Mouse (Mus musculus) liver, embryonic 12.5 days (tissue): Measurements from ENCODE around the gene Mymk. TPM values are rescaled to one million over a fixed set of nuclear protein-coding genes. Genes with fewer than 3 reads are reported as not detected.

Source experiments
- ATAC-seq: fragments of 200-750 bp; cut with Nextera tagmentation; 2 replicates; pipeline ENCODE4 v1.8.0; 2017; ENCODE audit warnings: moderate number of reproducible peaks, mild to moderate bottlenecking, moderate library complexity
- H3K27ac ChIP-seq: fragments of 300-500 bp; sonication (generic); 2 replicates; pipeline ENCODE4 v1.5.1; 2016; ENCODE audit warnings: mild to moderate bottlenecking
- H3K27me3 ChIP-seq: fragments of 300-500 bp; sonication (generic); replicated peaks from 2 replicates; pipeline ENCODE4 v1.6.1; 2016; ENCODE audit warnings: mild to moderate bottlenecking, moderate library complexity
- H3K36me3 ChIP-seq: fragments of 300-500 bp; sonication (generic); 2 replicates; pipeline ENCODE4 v1.6.1; 2016; ENCODE audit warnings: mild to moderate bottlenecking, moderate library complexity
- H3K4me1 ChIP-seq: fragments of 300-500 bp; sonication (generic); 2 replicates; pipeline ENCODE4 v1.6.1; 2016
- H3K4me2 ChIP-seq: fragments of 300-500 bp; sonication (generic); 2 replicates; pipeline ENCODE4 v1.6.1; 2016; ENCODE audit warnings: mild to moderate bottlenecking, moderate library complexity
- H3K4me3 ChIP-seq: fragments of 300-500 bp; sonication (generic); 2 replicates; pipeline ENCODE4 v1.5.1; 2016; ENCODE audit warnings: mild to moderate bottlenecking, moderate library complexity
- H3K9ac ChIP-seq: fragments of 300-500 bp; sonication (generic); 2 replicates; pipeline ENCODE4 v1.6.1; 2016; ENCODE audit warnings: mild to moderate bottlenecking, moderate library complexity
- H3K9me3 ChIP-seq: fragments of 300-500 bp; sonication (generic); replicated peaks from 2 replicates; pipeline ENCODE4 v1.6.1; 2016; ENCODE audit warnings: mild to moderate bottlenecking, moderate library complexity
- WGBS: fragments of 180-500 bp; shearing (Covaris S2); methylation state at CpG from one replicate; pipeline ENCODE4 v1.1.7; 2016; ENCODE audit not compliant: insufficient replicate concordance; 5-methylcytosine and 5-hydroxymethylcytosine counted together
- polyA plus RNA-seq: library from polyadenylated mRNA; unstranded; fragments of >200 nt; fragmentation: Nextera tagmentation; extraction: Ambion mirVana; gene quantifications from 2 replicates; pipeline ENCODE4 v1.2.1, GENCODE M21; 2016

Mymk gene
- polyA plus RNA-seq, 1 experiment from 2014 or later: 0.14 TPM

DNA sequence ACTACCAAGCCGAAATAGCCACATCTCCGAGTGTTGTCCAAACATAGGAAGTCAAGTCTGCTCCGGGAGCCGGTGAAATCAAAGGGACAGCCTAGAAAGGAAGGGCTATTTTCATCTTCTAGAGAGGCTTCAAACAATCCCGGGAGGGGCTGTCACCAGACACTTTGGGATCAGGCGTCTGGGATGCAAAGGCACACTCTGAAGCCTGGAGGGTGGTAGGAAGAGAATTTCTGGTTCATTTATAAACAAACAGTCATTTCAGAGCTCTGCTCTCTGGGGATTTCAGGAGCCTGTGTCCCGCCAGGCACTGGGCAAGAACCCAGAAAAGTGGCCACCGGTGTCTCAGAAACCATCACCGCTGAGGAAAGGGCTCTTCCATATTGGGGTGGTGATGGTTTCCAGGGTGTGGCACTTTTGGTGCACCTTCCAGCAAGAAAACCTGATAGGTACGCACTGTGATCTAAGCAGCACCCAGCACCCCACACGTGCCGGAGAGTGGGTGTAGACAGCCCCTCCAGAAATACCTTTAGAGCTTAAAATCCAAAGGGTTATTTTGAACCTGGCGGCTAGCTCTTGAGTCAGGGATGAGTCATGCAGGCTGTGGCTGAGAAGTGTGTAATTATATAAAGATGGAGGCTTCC is 24.5 kb upstream of the Mymk start:
- Histone ChIP-seq H3K9ac (no peak overlapping the region), H3K27ac (no peak overlapping the region), H3K4me2 (no peak overlapping the region), H3K36me3 (no peaks in the 10 kb centered on the region), H3K27me3 (peaks cover 13% of the 10 kb centered on the region), H3K4me1 (peaks cover 11% of the 10 kb centered on the region; the same call in 1 of the 2 replicates), H3K4me3 (no peak overlapping the region), H3K9me3 (no peaks in the 10 kb centered on the region)
- 43% methylated on average over 13 of the region's 13 CpGs for WGBS
- ATAC-seq: no peak

DNA sequence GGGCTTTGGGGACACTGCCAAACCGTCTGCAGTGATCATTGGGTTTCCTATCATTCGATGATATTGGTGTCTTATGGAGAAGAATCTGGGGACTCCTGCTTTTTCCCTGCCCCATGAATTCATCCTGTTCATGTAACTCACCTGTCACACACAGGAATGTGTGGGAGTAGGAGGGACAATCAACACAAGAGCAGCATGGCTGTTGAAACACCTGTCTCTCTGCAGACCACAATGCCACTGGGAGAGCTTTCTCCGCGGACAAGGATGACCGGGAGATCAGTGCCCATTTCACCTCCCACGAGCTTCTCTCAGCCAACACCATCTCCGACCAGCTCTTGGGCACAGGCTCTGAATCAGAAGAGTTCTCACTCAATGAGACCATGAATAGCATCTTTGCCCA is 23.2 kb upstream of the Mymk start:
- Histone ChIP-seq H3K27ac (no peak overlapping the region), H3K9ac (no peak overlapping the region), H3K4me3 (no peak overlapping the region), H3K4me2 (no peak overlapping the region), H3K27me3 (peaks cover 12% of the 10 kb centered on the region), H3K36me3 (no peaks in the 10 kb centered on the region), H3K9me3 (no peaks in the 10 kb centered on the region), H3K4me1 (peaks cover 11% of the 10 kb centered on the region; the same call in 1 of the 2 replicates)
- 75% methylated on average over 7 of the region's 7 CpGs for WGBS
- no peak for ATAC-seq

DNA sequence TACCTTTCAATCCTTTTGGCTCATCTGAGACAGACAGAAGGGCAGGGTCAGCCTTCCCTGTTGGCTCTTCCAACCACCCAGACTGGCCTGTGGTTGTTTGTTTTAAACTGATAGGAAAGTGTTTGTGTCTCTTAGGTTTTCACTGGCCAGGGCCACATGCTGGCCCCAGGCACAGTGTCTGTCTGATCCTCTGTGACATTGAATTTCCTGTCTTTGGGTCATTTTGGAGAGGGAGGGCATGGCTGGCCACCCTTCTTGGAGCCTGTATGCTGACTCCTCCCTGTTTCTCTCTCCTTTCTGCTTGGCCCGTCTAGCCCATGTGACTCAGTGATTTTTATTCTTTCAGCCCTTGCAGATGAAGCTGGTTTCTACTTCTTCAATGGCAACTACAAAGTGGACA is 17.3 kb upstream of the Mymk start:
- no peaks in the 10 kb centered on the region for H3K27me3 ChIP-seq
- H3K4me3 ChIP-seq: no peak overlapping the region
- H3K4me1 ChIP-seq: peaks cover 10% of the 10 kb centered on the region; the same call in 1 of the 2 replicates
- ATAC-seq: no peak
- H3K9ac ChIP-seq: no peak overlapping the region
- H3K4me2 ChIP-seq: no peak overlapping the region
- WGBS: 56% methylated on average over 1 of the region's 1 CpGs
- H3K9me3 ChIP-seq: no peaks in the 10 kb centered on the region
- no peak overlapping the region for H3K27ac ChIP-seq
- no peaks in the 10 kb centered on the region for H3K36me3 ChIP-seq

DNA sequence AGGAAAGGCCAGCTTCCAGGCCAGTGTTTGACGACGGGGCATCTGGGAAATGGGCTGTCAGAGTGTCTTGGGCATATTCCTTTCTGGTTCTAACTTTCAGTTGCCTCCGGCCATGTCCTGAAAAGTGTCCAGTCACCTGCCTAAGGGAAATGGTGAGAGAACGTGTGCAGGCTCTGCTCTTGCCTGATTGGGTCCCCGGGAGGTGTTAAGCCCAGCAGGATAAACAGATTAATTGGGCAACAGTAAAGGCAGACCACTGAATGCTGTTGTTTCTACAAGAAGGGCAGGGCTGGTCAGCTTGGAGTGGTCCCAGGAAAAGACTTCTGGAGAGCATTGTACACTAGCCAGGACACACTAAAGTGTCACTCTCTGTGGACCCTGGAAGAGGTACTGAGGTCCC is 16.7 kb upstream of the Mymk start:
- Histone ChIP-seq H3K27ac (no peak overlapping the region), H3K4me2 (no peak overlapping the region), H3K9ac (no peak overlapping the region), H3K9me3 (no peaks in the 10 kb centered on the region), H3K27me3 (no peaks in the 10 kb centered on the region), H3K4me3 (no peak overlapping the region), H3K4me1 (peaks cover 10% of the 10 kb centered on the region; the same call in 1 of the 2 replicates), H3K36me3 (no peaks in the 10 kb centered on the region)
- WGBS: 50% methylated on average over 5 of the region's 5 CpGs
- no peak for ATAC-seq

DNA sequence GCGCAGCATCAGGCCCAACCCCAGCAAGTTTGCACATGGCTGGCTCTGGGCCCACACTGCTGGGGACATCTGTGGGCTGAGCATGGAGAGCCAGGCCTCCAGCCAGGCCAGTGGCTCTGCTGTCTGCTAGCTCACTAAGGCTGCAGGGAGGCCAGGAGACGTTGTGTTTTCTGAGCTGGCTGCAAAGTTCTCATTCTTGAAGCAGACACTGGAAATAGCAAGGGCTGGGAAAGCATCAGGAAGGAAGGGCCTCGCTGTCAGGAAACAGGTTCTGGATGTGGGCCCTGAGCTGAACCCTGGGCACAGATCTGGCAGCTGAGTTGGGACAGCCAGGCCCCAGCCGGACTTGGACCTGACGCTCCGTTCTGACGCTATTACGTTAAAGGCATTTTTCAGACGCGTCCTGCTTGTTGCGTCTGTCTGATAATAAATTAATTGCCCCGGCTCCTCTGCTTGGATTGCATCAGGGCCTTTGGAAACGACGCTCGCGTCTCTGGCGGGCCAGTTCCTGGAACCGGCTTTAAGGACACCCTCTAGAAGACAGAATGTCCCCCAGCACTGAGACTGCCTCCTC is 16.2 kb upstream of the Mymk start:
- no peak overlapping the region for H3K27ac ChIP-seq
- H3K36me3 ChIP-seq: no peaks in the 10 kb centered on the region
- 0 out of 2 replicates have a peak, but pooled peaks cover 3% of the 10 kb centered on the region for H3K27me3 ChIP-seq
- ATAC-seq: no peak
- WGBS: 48% methylated on average over 18 of the region's 18 CpGs
- H3K4me2 ChIP-seq: no peak overlapping the region
- H3K9me3 ChIP-seq: no peaks in the 10 kb centered on the region
- no peak overlapping the region for H3K9ac ChIP-seq
- no peak overlapping the region for H3K4me3 ChIP-seq
- H3K4me1 ChIP-seq: peaks cover 10% of the 10 kb centered on the region; the same call in 1 of the 2 replicates

DNA sequence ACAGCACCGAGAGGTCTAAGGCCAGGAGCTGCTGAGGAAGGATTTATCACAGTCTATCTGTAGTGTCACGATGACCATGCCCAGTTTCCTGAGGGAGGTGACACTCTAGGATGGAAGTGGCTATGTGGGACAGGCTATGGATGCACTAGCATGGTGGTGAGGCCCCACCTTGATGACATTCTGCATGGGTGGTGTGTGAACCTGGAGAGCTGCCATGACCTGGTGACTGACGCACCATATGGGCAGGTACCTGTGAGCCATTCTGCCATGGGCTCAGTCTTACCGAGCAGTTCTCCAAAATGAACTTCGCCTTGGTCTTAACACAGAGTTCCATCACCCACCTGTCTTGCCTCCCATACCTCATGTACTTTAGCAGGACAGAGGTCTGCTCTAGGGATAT is 15.6 kb upstream of the Mymk start:
- no peaks in the 10 kb centered on the region for H3K36me3 ChIP-seq
- H3K9ac ChIP-seq: no peak overlapping the region
- ATAC-seq: no peak
- WGBS: 71% methylated on average over 5 of the region's 5 CpGs
- no peak overlapping the region for H3K27ac ChIP-seq
- no peak overlapping the region for H3K4me2 ChIP-seq
- 0 out of 2 replicates have a peak, but pooled peaks cover 3% of the 10 kb centered on the region for H3K27me3 ChIP-seq
- H3K4me3 ChIP-seq: no peak overlapping the region
- peaks cover 10% of the 10 kb centered on the region; the same call in 1 of the 2 replicates for H3K4me1 ChIP-seq
- H3K9me3 ChIP-seq: no peaks in the 10 kb centered on the region

DNA sequence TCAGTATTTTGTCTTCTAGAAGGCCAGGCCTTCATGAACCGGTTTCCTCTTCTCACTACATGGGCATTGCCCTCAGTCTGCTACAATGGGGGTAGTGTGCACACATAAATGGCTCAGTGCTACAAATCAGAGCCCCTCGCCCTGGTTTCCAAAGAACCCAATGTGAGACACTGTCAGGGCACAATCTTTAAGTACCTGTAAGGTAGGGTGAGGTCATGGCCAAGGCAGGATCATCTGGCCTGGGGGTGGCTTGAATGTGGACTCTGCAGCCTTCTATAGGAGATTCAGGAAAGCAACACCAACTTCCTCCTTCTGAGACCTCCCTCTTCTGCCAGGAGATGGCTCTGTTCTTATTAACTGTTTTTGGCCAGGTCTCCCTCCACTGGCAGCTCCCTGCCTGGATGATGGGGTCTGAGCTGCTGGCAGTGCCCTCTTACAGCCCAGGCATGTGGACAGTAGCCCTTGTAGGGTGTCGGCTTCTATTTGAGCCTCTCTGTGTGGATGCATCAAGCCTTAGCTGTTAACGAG is 14.6 kb upstream of the Mymk start:
- H3K9me3 ChIP-seq: no peaks in the 10 kb centered on the region
- no peak overlapping the region for H3K4me3 ChIP-seq
- no peaks in the 10 kb centered on the region for H3K36me3 ChIP-seq
- H3K4me2 ChIP-seq: no peak overlapping the region
- 0 out of 2 replicates have a peak, but pooled peaks cover 3% of the 10 kb centered on the region for H3K27me3 ChIP-seq
- H3K4me1 ChIP-seq: peaks cover 10% of the 10 kb centered on the region; the same call in 1 of the 2 replicates
- no peak overlapping the region for H3K27ac ChIP-seq
- no peak for ATAC-seq
- no peak overlapping the region for H3K9ac ChIP-seq
- 56% methylated on average over 4 of the region's 4 CpGs for WGBS

DNA sequence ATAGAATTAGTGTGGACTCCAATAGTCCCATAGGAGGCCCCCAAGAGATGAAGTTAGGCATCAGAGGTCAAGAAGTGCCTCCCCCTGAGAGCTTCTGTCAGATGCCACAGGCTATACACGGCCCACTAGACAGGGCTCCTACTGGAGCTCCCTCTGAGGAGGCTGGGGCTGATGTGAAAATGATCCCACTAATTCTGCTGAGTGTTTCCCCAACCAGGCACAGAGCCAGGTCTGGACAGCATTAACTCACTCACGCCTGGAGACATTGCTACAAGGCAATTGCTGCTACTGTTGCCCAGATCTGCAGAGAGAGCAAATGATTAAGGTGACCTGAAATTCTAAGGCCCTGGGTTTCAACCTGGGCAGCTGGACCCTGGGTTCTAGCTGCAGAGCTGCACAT is 13.8 kb upstream of the Mymk start:
- ATAC-seq: no peak
- Histone ChIP-seq H3K36me3 (no peaks in the 10 kb centered on the region), H3K4me2 (no peak overlapping the region), H3K27ac (no peak overlapping the region), H3K4me3 (no peak overlapping the region), H3K9ac (no peak overlapping the region), H3K9me3 (no peaks in the 10 kb centered on the region), H3K27me3 (0 out of 2 replicates have a peak, but pooled peaks cover 3% of the 10 kb centered on the region), H3K4me1 (peaks cover 10% of the 10 kb centered on the region; the same call in 1 of the 2 replicates)
- 29% methylated on average over 2 of the region's 2 CpGs for WGBS

DNA sequence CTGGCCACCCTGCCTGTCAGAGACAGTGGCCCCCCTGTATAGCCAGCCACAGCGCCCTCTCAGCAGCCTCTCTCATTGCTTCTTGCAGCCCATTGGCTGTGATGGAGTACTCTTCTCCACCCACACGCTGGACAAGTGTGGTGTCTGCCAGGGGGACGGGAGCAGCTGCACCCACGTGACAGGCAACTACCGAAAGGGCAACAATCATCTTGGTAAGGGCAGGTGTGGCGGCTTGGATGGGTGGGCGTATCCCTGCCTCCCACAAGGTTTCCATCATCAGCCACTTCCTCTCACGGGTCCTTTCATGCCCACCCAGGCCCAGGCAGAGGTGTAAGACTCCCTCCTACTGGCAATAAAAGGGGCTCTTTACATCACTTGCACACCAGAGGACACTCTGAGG is 13.0 kb upstream of the Mymk start:
- ATAC-seq: no peak

DNA sequence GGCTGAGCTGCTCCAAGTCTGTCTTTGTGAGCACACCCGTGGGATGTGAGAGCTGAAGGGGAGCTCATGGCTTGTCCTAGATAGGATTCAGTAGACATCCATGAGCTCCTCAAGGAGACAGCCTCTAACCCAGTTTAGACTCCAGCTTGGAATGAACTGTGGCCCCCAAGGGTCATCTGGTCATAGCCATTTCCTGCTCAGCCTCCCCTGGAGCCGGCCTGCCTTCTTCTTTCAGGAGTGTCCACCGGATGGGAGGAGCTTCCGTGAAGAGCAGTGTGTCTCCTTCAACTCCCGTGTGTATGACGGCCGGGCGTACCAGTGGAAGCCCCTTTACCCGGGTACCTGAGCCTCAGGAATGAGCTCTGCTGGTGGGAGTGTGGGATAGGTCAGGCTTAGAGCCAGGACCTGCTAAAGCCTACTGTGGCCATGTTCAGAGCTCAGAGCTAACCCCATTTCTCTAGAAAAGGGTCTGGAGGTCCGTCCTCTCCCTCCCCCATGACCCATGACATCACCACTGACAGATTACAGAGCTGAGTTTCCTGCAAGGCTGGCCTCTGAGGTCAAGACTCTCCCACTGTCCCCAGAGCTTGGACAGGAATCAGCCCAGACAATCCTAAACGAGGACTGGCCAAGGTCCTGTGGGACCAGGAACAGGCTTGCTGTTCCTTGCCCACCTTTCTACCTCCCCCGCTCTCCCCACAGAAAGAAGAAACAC is 11.9 kb upstream of the Mymk start:
- peaks cover 17% of the 10 kb centered on the region for H3K4me1 ChIP-seq
- H3K27me3 ChIP-seq: peaks cover 14% of the 10 kb centered on the region
- no peak for ATAC-seq

More for the DNA sequence above, 13.0 kb upstream of the Mymk start:
- Histone ChIP-seq H3K4me2 (no peak overlapping the region), H3K9me3 (no peaks in the 10 kb centered on the region), H3K4me3 (no peak overlapping the region), H3K27me3 (peaks cover 4% of the 10 kb centered on the region; the same call in 1 of the 2 replicates), H3K4me1 (peaks cover 10% of the 10 kb centered on the region; the same call in 1 of the 2 replicates), H3K27ac (no peak overlapping the region), H3K9ac (no peak overlapping the region), H3K36me3 (no peaks in the 10 kb centered on the region)
- 44% methylated on average over 8 of the region's 8 CpGs for WGBS

DNA sequence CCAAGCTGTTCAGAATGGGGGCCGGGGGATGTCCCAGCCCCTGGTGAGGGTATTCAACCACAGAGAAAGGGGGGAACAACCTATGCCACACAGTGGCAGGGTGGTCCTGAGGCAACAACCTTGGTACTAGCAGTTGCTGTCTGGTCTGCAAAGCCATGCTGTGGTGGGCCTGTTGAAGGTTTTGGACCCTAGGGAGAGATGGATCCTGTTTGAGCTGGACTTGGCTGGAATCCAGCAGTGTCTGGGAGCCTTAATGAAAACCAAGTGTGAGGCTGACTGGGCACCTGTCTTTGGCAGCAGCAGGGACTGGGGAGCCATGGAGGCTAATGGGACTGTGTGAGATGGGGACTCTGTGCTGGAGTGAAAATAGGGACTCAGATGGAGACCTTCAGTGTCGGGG is 7.7 kb upstream of the Mymk start:
- Histone ChIP-seq H3K9ac (no peak overlapping the region), H3K4me1 (peaks cover 13% of the 10 kb centered on the region), H3K27ac (no peak overlapping the region), H3K36me3 (no peaks in the 10 kb centered on the region), H3K9me3 (no peaks in the 10 kb centered on the region), H3K27me3 (peaks cover 29% of the 10 kb centered on the region), H3K4me3 (no peak overlapping the region), H3K4me2 (no peak overlapping the region; the same call in 1 of the 2 replicates)
- no peak for ATAC-seq
- 65% methylated on average over 2 of the region's 2 CpGs for WGBS

More for the DNA sequence above, 11.9 kb upstream of the Mymk start:
- Histone ChIP-seq H3K27ac (no peak overlapping the region), H3K9me3 (no peaks in the 10 kb centered on the region), H3K9ac (no peak overlapping the region), H3K36me3 (no peaks in the 10 kb centered on the region), H3K4me2 (no peak overlapping the region), H3K4me3 (no peak overlapping the region)
- 50% methylated on average over 12 of the region's 12 CpGs for WGBS

DNA sequence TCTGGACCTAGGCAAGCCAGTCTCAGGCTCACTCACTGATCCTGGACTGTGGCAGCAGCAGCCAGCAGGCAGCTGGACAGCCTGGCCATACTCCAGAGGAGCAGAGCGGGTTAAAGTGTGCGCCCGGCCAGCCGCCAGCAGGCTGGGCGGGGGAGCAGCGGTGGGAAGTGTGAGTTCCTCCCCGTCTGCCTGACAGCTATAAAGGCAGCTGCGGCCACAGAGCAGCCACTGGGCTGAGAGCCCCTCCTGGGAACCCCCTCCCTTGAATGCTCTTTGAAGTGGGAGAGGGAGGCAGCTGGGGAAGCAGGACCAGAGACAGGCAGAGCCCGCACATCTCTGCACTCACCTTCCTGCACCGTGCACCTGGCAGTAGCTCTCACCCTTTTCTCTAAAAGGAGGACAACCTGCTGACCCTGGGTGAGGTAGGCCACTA is 7.2 kb upstream of the Mymk start, which contains the start of gene Adamtsl2:
Gene Adamtsl2, plus strand, starts transcription at position 228 of the 433 bp plus-strand sequence.
- H3K9me3 ChIP-seq: no peaks in the 10 kb centered on the region
- H3K4me2 ChIP-seq: peak within 1 kb of the TSS; percentile 36
- no peak within 1 kb of the TSS for H3K9ac ChIP-seq
- WGBS: 1% methylated on average over 10 of the region's 10 CpGs
- peaks cover 12% of the 10 kb centered on the region for H3K4me1 ChIP-seq
- no peaks in the 10 kb centered on the region for H3K36me3 ChIP-seq
- H3K27ac ChIP-seq: no peak within 1 kb of the TSS
- peaks cover 29% of the 10 kb centered on the region for H3K27me3 ChIP-seq
- 0 out of 2 replicates have a peak, but pooled peaks have one; percentile 40 for ATAC-seq
- no peak within 1 kb of the TSS for H3K4me3 ChIP-seq
